Mouse (Mus musculus) brain, embryonic 14.5 days (tissue): ENCODE measurements around the gene Diablo.

Source experiments
- CTCF ChIP-seq: fragments of 200-500 bp; IDR thresholded peaks from 2 replicates; pipeline ENCODE4 v1.5.1; 2012; ENCODE audit warnings: inconsistent platforms, mild to moderate bottlenecking, moderate library complexity, borderline replicate concordance; ENCODE audit not compliant: insufficient read depth, insufficient read length; ENCODE audit errors: extremely low read depth
- POLR2A ChIP-seq: fragments of 200-500 bp; IDR thresholded peaks from 2 replicates; pipeline ENCODE4 v1.6.1; 2012; ENCODE audit warnings: mild to moderate bottlenecking, inconsistent platforms, borderline replicate concordance; ENCODE audit not compliant: poor library complexity, insufficient read depth, insufficient read length, severe bottlenecking; ENCODE audit errors: extremely low read depth

- TF ChIP-seq CTCF (no peak), POLR2A (no peak)
Observed at GRCm38 (mm10) chr5:123461420-123461819, 62.6 kb downstream of the Diablo start.
